Mouse (Mus musculus): ENCODE data around the gene Tnfaip3.

The Tnfaip3 gene

GRCm38 (mm10) chr10:18964856-18965255, 50.6 kb downstream of the Tnfaip3 start:
- no peak for DNase-seq (ENCODE audit: low spot score)

DNA sequence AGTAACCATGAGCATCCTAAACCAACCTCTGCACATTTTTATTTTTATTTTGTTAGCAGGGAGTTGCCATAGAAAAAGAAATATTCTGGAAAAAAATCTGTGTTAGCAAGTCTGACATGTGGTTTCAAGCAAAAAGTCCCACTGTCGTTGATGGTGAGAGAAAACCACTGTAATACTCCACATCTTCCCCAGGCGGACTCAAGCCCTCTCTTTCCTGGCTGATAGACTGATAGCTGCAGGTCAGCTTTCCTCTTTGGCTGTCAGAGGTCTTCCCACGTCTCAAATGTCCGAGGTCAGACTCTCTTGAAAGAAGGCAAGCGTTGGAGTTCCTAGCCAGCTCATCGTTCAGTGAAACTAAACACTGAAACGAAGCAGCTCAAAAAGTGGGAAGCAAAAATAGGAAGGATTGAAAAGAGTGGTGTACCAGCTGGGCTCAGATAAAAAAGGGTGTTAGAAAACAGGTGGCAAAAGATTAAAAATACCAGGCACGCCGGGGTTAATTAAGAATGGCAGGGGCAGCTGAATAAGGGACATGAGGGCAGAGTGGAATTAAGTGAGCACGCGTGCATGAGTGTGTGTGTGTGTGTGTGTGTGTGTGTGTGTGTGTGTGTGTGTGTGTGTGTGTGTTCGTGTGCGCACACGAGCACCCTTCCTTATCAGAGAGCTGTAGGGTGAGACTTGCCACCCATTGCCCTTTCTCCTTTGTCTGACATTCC, 55.5 kb downstream of the Tnfaip3 start:
- DNase-seq (ENCODE audit: low spot score): no peak

- DNase-seq (ENCODE audit: low spot score): no peak
Observed at GRCm38 (mm10) chr10:18953706-18954071, 61.8 kb downstream of the Tnfaip3 start.

DNA sequence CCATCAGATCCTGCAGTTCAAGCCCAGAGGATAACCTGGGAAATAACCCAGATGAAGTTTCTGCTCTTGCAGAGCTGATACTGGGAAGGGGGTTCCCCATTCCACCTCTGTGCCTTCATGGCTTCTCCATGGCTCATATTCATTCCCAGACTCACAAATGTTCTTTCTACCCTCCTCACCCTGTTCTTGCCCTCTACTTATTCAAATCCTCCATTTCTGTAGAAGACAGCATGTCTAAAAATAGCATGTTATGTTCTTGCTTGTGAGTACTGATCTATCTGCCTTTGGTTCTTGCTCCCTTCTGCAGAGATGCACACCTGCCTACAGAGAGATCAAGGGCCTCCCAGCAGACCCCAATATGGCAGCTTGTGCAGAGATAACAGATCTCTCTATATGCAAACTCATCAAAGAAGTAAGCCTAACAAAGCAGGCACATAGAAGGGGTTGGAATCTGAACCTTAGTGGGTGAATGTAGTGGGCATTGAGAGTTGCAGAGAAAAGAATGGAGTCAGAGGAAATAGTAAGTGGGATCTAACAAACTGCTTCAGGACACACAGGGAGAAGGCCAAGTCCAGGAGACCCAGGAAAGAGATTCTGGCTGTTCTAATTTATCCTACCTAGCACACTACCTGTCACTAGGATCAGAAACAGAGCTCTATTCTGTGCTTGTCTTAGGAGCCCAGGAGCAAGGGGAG, 62.3 kb downstream of the Tnfaip3 start:
- no peak for DNase-seq (ENCODE audit: low spot score)
